20 mouse cellular contexts compared by ENCODE assay signal in genomic region chr15:80019625-80020024, GRCm38 (mm10). TPM values are rescaled to one million over a fixed set of nuclear protein-coding genes. Genes with fewer than 3 reads are reported as not detected.
DNase-seq lines count a peak whose midpoint lies in the region; ATAC-seq and TF ChIP-seq lines count a peak whose summit lies in the region.
"Had no signal": no experiment of that assay in that cellular context is flagged by ENCODE, and none has a peak within 500 bp of the region (broad histone marks: within the 10 kb centered on the region; RNA-seq: fewer than 3 reads in every experiment).

No protein-coding gene starts in this region.

- no peak for TF ChIP-seq CTCF in hindbrain, postnatal 0 days (IDR thresholded peaks at IDR 0.05; ENCODE audit: low read depth)
- TF ChIP-seq CTCF in lung, postnatal 0 days (IDR thresholded peaks at IDR 0.05): no peak

- ATAC-seq in forebrain, embryonic 15.5 days (replicated peaks): no peak
- no peak for ATAC-seq in forebrain, embryonic 14.5 days
- ATAC-seq in hindbrain, postnatal 0 days: no peak
- ATAC-seq in hindbrain, embryonic 13.5 days (ENCODE audit: low FRiP score): no peak
- no peak for ATAC-seq in lung, postnatal 0 days
- ATAC-seq in neural tube, embryonic 15.5 days (ENCODE audit: low FRiP score): no peak
- ATAC-seq: activated CD4-positive, CD25-positive, alpha-beta regulatory T cell, adult 4 months had no signal

- H3K9me3 ChIP-seq in forebrain, embryonic 15.5 days: no peaks in the 10 kb centered on the region
- H3K9me3 ChIP-seq in forebrain, embryonic 14.5 days (replicated peaks; ENCODE audit: control insufficient read depth, low read length): no peaks in the 10 kb centered on the region
- H3K9me3 ChIP-seq in hindbrain, postnatal 0 days (ENCODE audit: low read length): no peaks in the 10 kb centered on the region
- H3K9me3 ChIP-seq in hindbrain, embryonic 13.5 days: no peaks in the 10 kb centered on the region
- no peaks in the 10 kb centered on the region for H3K9me3 ChIP-seq in lung, postnatal 0 days (ENCODE audit: low read length)
- H3K9me3 ChIP-seq in neural tube, embryonic 15.5 days (replicated peaks): no peaks in the 10 kb centered on the region
- H3K9me3 ChIP-seq: G1E; limb, embryonic 13.5 days; liver, embryonic 13.5 days had no signal

- H3K27ac ChIP-seq in forebrain, embryonic 15.5 days (replicated peaks): 0 out of 2 replicates have a peak overlapping the region, but pooled peaks have one; percentile 34
- no peak overlapping the region for H3K27ac ChIP-seq in forebrain, embryonic 14.5 days (ENCODE audit: low read depth, low read length)
- peak overlapping the region; percentile 4 for H3K27ac ChIP-seq in hindbrain, postnatal 0 days
- no peak overlapping the region for H3K27ac ChIP-seq in hindbrain, embryonic 13.5 days
- H3K27ac ChIP-seq in lung, postnatal 0 days (ENCODE audit: low read length): 0 out of 2 replicates have a peak overlapping the region, but pooled peaks have one; percentile 54
- H3K27ac ChIP-seq in neural tube, embryonic 15.5 days (replicated peaks): peak overlapping the region; percentile 13; the same call in 1 of the 2 replicates
- H3K27ac ChIP-seq: limb, embryonic 13.5 days; liver, embryonic 13.5 days had no signal

- no peak overlapping the region for H3K9ac ChIP-seq in forebrain, embryonic 15.5 days (replicated peaks)
- no peak overlapping the region for H3K9ac ChIP-seq in forebrain, embryonic 14.5 days (ENCODE audit: low read length)
- no peak overlapping the region for H3K9ac ChIP-seq in hindbrain, postnatal 0 days (replicated peaks; ENCODE audit: low read length)
- H3K9ac ChIP-seq in hindbrain, embryonic 13.5 days: no peak overlapping the region
- no peak overlapping the region for H3K9ac ChIP-seq in lung, postnatal 0 days (replicated peaks; ENCODE audit: low read depth)
- no peak overlapping the region for H3K9ac ChIP-seq in neural tube, embryonic 15.5 days (replicated peaks)
- H3K9ac ChIP-seq: limb, embryonic 13.5 days; liver, embryonic 13.5 days had no signal

- 64% methylated on average over 4 of the region's 4 CpGs for WGBS in forebrain, embryonic 15.5 days
- 79% methylated on average over 4 of the region's 4 CpGs for WGBS in forebrain, embryonic 14.5 days
- WGBS in hindbrain, postnatal 0 days: 67% methylated on average over 4 of the region's 4 CpGs
- 67% methylated on average over 4 of the region's 4 CpGs for WGBS in hindbrain, embryonic 13.5 days
- WGBS in lung, postnatal 0 days: 40% methylated on average over 4 of the region's 4 CpGs
- 71% methylated on average over 4 of the region's 4 CpGs for WGBS in neural tube, embryonic 15.5 days

- H3K4me3 ChIP-seq in forebrain, embryonic 15.5 days: no peak overlapping the region
- no peak overlapping the region for H3K4me3 ChIP-seq in forebrain, embryonic 14.5 days (ENCODE audit: low read depth, low read length)
- no peak overlapping the region for H3K4me3 ChIP-seq in hindbrain, postnatal 0 days (ENCODE audit: low read length)
- H3K4me3 ChIP-seq in hindbrain, embryonic 13.5 days: no peak overlapping the region
- H3K4me3 ChIP-seq in lung, postnatal 0 days (ENCODE audit: low read depth, low read length): no peak overlapping the region
- no peak overlapping the region for H3K4me3 ChIP-seq in neural tube, embryonic 15.5 days (replicated peaks)
- H3K4me3 ChIP-seq: limb, embryonic 13.5 days; liver, embryonic 13.5 days; myocyte had no signal

- no peaks in the 10 kb centered on the region for H3K36me3 ChIP-seq in forebrain, embryonic 15.5 days
- no peaks in the 10 kb centered on the region for H3K36me3 ChIP-seq in forebrain, embryonic 14.5 days (ENCODE audit: control insufficient read depth, insufficient read depth, low read length)
- no peaks in the 10 kb centered on the region for H3K36me3 ChIP-seq in hindbrain, postnatal 0 days (ENCODE audit: insufficient read depth, low read length)
- no peaks in the 10 kb centered on the region for H3K36me3 ChIP-seq in hindbrain, embryonic 13.5 days
- no peaks in the 10 kb centered on the region for H3K36me3 ChIP-seq in lung, postnatal 0 days (ENCODE audit: insufficient read depth, low read length)
- no peaks in the 10 kb centered on the region for H3K36me3 ChIP-seq in neural tube, embryonic 15.5 days
- H3K36me3 ChIP-seq: G1E; limb, embryonic 13.5 days; liver, embryonic 13.5 days had no signal

- H3K27me3 ChIP-seq in forebrain, embryonic 15.5 days: peaks cover 21% of the 10 kb centered on the region
- peaks cover 13% of the 10 kb centered on the region for H3K27me3 ChIP-seq in forebrain, embryonic 14.5 days (replicated peaks; ENCODE audit: control insufficient read depth, insufficient read depth, low read length)
- no peaks in the 10 kb centered on the region for H3K27me3 ChIP-seq in hindbrain, postnatal 0 days (ENCODE audit: insufficient read depth, low read length)
- H3K27me3 ChIP-seq in hindbrain, embryonic 13.5 days: peaks cover 38% of the 10 kb centered on the region
- no peaks in the 10 kb centered on the region for H3K27me3 ChIP-seq in lung, postnatal 0 days (replicated peaks; ENCODE audit: insufficient read depth, low read length)
- peaks cover 25% of the 10 kb centered on the region for H3K27me3 ChIP-seq in neural tube, embryonic 15.5 days (replicated peaks)

- no peak overlapping the region for H3K4me2 ChIP-seq in forebrain, embryonic 15.5 days (replicated peaks)
- no peak overlapping the region for H3K4me2 ChIP-seq in forebrain, embryonic 14.5 days (ENCODE audit: low read length)
- no peak overlapping the region for H3K4me2 ChIP-seq in hindbrain, postnatal 0 days (ENCODE audit: low read depth, low read length)
- no peak overlapping the region for H3K4me2 ChIP-seq in hindbrain, embryonic 13.5 days
- H3K4me2 ChIP-seq in lung, postnatal 0 days (replicated peaks; ENCODE audit: low read depth, low read length): no peak overlapping the region
- H3K4me2 ChIP-seq in neural tube, embryonic 15.5 days: no peak overlapping the region
- H3K4me2 ChIP-seq: limb, embryonic 13.5 days; liver, embryonic 13.5 days had no signal

- peaks cover 14% of the 10 kb centered on the region for H3K4me1 ChIP-seq in forebrain, embryonic 15.5 days
- no peaks in the 10 kb centered on the region for H3K4me1 ChIP-seq in forebrain, embryonic 14.5 days (ENCODE audit: control insufficient read depth, insufficient read depth, low read length)
- H3K4me1 ChIP-seq in hindbrain, postnatal 0 days (ENCODE audit: insufficient read depth, low read length): peaks cover 9% of the 10 kb centered on the region; the same call in 1 of the 2 replicates
- peaks cover 18% of the 10 kb centered on the region for H3K4me1 ChIP-seq in hindbrain, embryonic 13.5 days (replicated peaks)
- H3K4me1 ChIP-seq in lung, postnatal 0 days (ENCODE audit: insufficient read depth, low read depth, low read length): peaks cover 3% of the 10 kb centered on the region; the same call in 1 of the 2 replicates
- H3K4me1 ChIP-seq in neural tube, embryonic 15.5 days: peaks cover 18% of the 10 kb centered on the region

- TF ChIP-seq EP300 in lung, postnatal 0 days (IDR thresholded peaks at IDR 0.05): 0 out of 2 replicates have a peak, but pooled peaks have one; percentile 15

- DNase-seq in forebrain, embryonic 14.5 days (ENCODE audit: low spot score): no peak
- no peak for DNase-seq in hindbrain, postnatal 0 days (ENCODE audit: low spot score)
- no peak for DNase-seq in lung, postnatal 0 days (ENCODE audit: low spot score)
- DNase-seq in lung, postnatal 14 days: no peak
- no peak for DNase-seq in right cerebral cortex, adult 18-20 months
- DNase-seq: adrenal gland, postnatal 36 days; cerebellum, adult 18-20 months; cerebellum, postnatal 36 days; kidney, adult 8-10 months; liver, embryonic 13.5 days; lung, postnatal 36 days; retina, postnatal 1 day; right cerebral cortex, postnatal 4 days had no signal

RNA-seq across cellular contexts. Expression of gene Pdgfb, which starts 4.8 kb away (rescaled TPM):
- 3.0 and 3.3 TPM in 2 replicates for polyA plus RNA-seq in forebrain, embryonic 15.5 days (2015; fragmentation: Nextera tagmentation; extraction: Ambion mirVana)
- 2.7 and 3.4 TPM in 2 replicates for polyA plus RNA-seq in forebrain, embryonic 14.5 days (2014; fragmentation: Nextera tagmentation; extraction: Ambion mirVana)
- total RNA-seq in hindbrain, postnatal 0 days (2014; rRNA removed): 31.0 and 33.4 TPM in 2 replicates
- 8.3 and 9.5 TPM in 2 replicates for polyA plus RNA-seq in hindbrain, postnatal 0 days (2015; fragmentation: Nextera tagmentation; extraction: Ambion mirVana)
- 2.4 and 2.8 TPM in 2 replicates for polyA plus RNA-seq in hindbrain, embryonic 13.5 days (2015; fragmentation: Nextera tagmentation; extraction: Ambion mirVana)
- polyA plus RNA-seq in lung, postnatal 0 days (2015; fragmentation: Nextera tagmentation; extraction: Ambion mirVana): 10.5 and 14.2 TPM in 2 replicates
- polyA plus RNA-seq in neural tube, embryonic 15.5 days (2015; fragmentation: Nextera tagmentation; extraction: Ambion mirVana): 6.5 and 7.0 TPM in 2 replicates
- polyA plus RNA-seq: G1E had no signal

RNA-seq across cellular contexts. Expression of gene Cbx7, which starts 48.7 kb away (rescaled TPM):
- polyA plus RNA-seq in forebrain, embryonic 15.5 days (2015; fragmentation: Nextera tagmentation; extraction: Ambion mirVana): 3.6 TPM in 2 replicates
- polyA plus RNA-seq in forebrain, embryonic 14.5 days (2014; fragmentation: Nextera tagmentation; extraction: Ambion mirVana): 1.6 and 2.1 TPM in 2 replicates
- total RNA-seq in hindbrain, postnatal 0 days (2014; rRNA removed): 5.1 and 9.5 TPM in 2 replicates
- 2.9 and 3.1 TPM in 2 replicates for polyA plus RNA-seq in hindbrain, postnatal 0 days (2015; fragmentation: Nextera tagmentation; extraction: Ambion mirVana)
- polyA plus RNA-seq in hindbrain, embryonic 13.5 days (2015; fragmentation: Nextera tagmentation; extraction: Ambion mirVana): 3.6 and 3.7 TPM in 2 replicates
- 4.1 and 4.5 TPM in 2 replicates for polyA plus RNA-seq in lung, postnatal 0 days (2015; fragmentation: Nextera tagmentation; extraction: Ambion mirVana)
- 4.1 and 4.6 TPM in 2 replicates for polyA plus RNA-seq in neural tube, embryonic 15.5 days (2015; fragmentation: Nextera tagmentation; extraction: Ambion mirVana)

Comparison
In these comparisons a context has a peak if more than half of its experiments do, and no peak if none do; other contexts are left out.
1. H3K27ac ChIP-seq: peak in forebrain, embryonic 15.5 days (single experiment), hindbrain, postnatal 0 days (single experiment), lung, postnatal 0 days (single experiment) and neural tube, embryonic 15.5 days (single experiment); none in forebrain, embryonic 14.5 days (single experiment) and hindbrain, embryonic 13.5 days (single experiment).